Mouse (Mus musculus): Measurements from ENCODE around the gene Rbks.

Rbks gene

DNA sequence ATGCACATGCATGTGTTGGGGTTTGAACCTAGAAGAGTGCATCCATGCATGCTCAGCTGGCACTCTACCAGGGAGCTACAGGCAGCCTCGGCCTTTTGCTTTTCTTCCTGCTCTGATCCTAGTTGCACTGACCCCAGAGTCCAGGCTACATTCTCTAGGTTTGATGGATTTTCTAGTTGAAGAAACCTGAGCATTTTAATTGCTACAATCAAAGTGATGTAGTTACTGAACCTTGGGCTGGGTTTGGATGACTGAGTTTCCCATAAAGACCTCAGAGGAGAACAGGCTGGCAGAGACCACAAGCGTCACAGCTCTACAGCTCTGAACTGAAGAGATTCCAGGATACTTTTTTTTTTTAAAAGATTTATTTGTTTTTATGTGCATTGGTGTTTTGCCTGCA lies 114.2 kb downstream of the Rbks start:
- no peak for DNase-seq (ENCODE audit: low spot score in 2 of 2)

DNA sequence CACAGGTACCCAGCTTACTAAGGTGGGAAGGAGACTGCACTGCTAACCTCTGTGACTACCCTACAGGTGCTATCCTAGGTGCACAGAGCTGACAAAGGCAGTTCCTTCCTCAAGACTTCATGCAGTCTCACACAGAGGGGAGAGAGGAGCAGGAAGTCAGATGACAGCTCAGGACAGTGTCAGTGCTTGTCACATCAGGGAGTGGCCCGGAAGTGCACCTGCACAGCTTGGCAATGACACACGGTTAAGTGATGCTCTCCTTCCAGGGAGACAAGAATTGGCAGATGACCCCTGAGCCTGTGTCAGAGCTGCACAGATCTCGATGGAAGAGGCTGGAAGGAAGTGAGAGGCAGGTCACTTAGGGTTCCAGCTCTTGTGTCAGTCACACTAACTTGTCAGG lies 115.5 kb downstream of the Rbks start:
- no peak for DNase-seq (ENCODE audit: low spot score in 2 of 2)

DNA sequence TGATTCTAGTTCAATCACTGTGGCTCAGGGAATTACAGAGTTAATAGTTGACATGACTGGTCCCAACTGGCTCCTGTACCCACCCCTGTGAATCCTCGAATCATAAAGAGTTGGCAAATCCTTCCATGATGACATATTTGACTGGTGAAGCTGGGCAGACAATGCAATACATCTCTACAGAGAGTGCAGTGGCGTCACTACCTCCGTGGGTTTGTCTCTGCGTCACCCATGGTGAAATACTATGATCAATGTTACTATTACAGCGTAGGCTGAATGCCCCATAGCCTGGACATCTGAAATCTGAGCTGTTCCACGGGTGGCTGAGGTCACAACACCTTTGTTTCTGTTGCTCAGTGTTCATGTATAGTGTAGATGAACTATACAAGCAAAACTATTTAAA lies 116.2 kb downstream of the Rbks start:
- no peak for DNase-seq (ENCODE audit: low spot score in 2 of 2)

DNA sequence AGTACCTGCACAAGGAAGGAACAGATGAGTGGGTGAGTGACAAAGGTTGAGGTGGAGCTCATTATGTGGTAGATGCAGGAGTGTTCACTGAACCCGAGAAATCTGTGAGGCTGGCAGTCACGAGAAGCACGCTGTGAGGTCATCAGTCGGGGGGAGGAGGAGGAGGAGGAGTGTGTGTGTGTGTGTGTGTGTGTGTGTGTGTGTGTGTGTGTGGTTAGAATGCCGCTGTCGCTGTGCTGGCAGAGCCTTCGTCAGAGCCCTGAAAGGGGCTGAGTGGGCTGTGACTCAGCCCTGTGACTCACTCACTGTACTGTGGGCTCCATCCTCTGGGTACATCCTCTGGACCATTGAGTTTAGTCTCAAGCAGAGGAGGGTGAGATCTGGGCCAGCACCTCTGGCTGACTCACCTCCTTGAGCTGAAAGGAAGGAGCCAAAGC lies 120.9 kb downstream of the Rbks start:
- DNase-seq (ENCODE audit: low spot score in 2 of 2), result peak; percentile 75 to 76

Data from right cerebral cortex, adult 2 months (tissue).